ENCODE assay signal across 8 mouse cellular contexts in the genomic region with DNA sequence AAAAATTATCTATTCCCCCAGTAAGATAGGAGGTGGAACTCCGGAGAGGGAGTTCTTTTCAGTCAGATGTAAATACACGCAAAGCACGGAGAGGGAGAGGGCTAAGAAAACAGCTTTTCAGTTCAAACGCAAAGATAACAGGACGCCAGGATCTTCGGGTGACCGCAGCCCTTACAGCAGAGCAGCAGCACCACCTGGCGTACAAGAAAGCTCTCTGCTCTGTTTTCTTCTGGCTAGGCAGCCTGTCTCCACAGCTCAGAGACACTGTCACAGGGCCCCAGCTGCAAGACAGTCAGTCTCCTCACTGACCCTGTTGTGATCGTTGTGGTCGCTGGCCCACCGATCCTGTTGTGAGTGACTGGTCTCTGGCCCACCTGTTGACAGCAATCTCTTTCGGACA. TPM values are rescaled to one million over a fixed set of nuclear protein-coding genes. Genes with fewer than 3 reads are reported as not detected.
DNase-seq lines count a peak whose midpoint lies in the region; ATAC-seq and TF ChIP-seq lines count a peak whose summit lies in the region.

No protein-coding gene starts in this region.

- no peak for TF ChIP-seq POLR2A in brain, embryonic 14.5 days (IDR thresholded peaks at IDR 0.05; ENCODE audit: borderline replicate concordance, extremely low read depth, insufficient read depth, insufficient read length, poor library complexity, severe bottlenecking)

- H3K9me3 ChIP-seq in forebrain, embryonic 11.5 days (ENCODE audit: control insufficient read depth, low read length): no peaks in the 10 kb centered on the region
- H3K9me3 ChIP-seq in heart, embryonic 16.5 days (replicated peaks; ENCODE audit: control insufficient read depth, low read length): no peaks in the 10 kb centered on the region
- no peaks in the 10 kb centered on the region for H3K9me3 ChIP-seq in liver, embryonic 14.5 days (ENCODE audit: control insufficient read depth, low read length)
- H3K9me3 ChIP-seq in neural tube, embryonic 12.5 days: no peaks in the 10 kb centered on the region
- H3K9me3 ChIP-seq in stomach, postnatal 0 days (ENCODE audit: control insufficient read depth, low read length): no peaks in the 10 kb centered on the region

- peak; percentile 65 for DNase-seq in CD4-positive helper T cell, adult 2 months (ENCODE audit: low read depth, low spot score)
- DNase-seq in brain, embryonic 14.5 days (ENCODE audit: low read depth): peak; percentile 91
- DNase-seq in forebrain, embryonic 11.5 days (ENCODE audit: low spot score): peak; percentile 83
- DNase-seq in kidney, postnatal 25 days: peak; percentile 75 to 76
- DNase-seq in liver, embryonic 14.5 days (ENCODE audit: low read depth in 3 of 3, low spot score in 3 of 3): peak; percentile 37
- peak; percentile 71 for DNase-seq in stomach, postnatal 0 days (ENCODE audit: low spot score)

- ATAC-seq in forebrain, embryonic 11.5 days (replicated peaks; ENCODE audit: low FRiP score): 0 out of 2 replicates have a peak, but pooled peaks have one; percentile 44
- peak; percentile 79; the same call in 1 of the 2 replicates for ATAC-seq in heart, embryonic 16.5 days (replicated peaks; ENCODE audit: extremely low read depth, insufficient read depth, low FRiP score)
- ATAC-seq in liver, embryonic 14.5 days (ENCODE audit: insufficient read depth): peak; percentile 59; the same call in 1 of the 2 replicates
- peak; percentile 53; the same call in 1 of the 2 replicates for ATAC-seq in neural tube, embryonic 12.5 days (ENCODE audit: low FRiP score, low read depth)
- ATAC-seq in stomach, postnatal 0 days (ENCODE audit: low FRiP score, low TSS enrichment): peak; percentile 77; the same call in 1 of the 2 replicates

- peak; percentile 97 for TF ChIP-seq CTCF in brain, embryonic 14.5 days (IDR thresholded peaks at IDR 0.05; ENCODE audit: borderline replicate concordance, extremely low read depth, insufficient read depth, insufficient read length)
- peak; percentile 83 for TF ChIP-seq CTCF in liver, embryonic 14.5 days (IDR thresholded peaks at IDR 0.05; ENCODE audit: low read depth)
- TF ChIP-seq CTCF in stomach, postnatal 0 days (IDR thresholded peaks at IDR 0.05; ENCODE audit: low read depth): peak; percentile 93

- H3K36me3 ChIP-seq in forebrain, embryonic 11.5 days (ENCODE audit: control insufficient read depth, insufficient read depth, low read length): no peaks in the 10 kb centered on the region
- H3K36me3 ChIP-seq in heart, embryonic 16.5 days (ENCODE audit: control insufficient read depth, insufficient read depth): no peaks in the 10 kb centered on the region
- H3K36me3 ChIP-seq in liver, embryonic 14.5 days (replicated peaks; ENCODE audit: control insufficient read depth, insufficient read depth, low read depth): no peaks in the 10 kb centered on the region
- no peaks in the 10 kb centered on the region for H3K36me3 ChIP-seq in neural tube, embryonic 12.5 days
- no peaks in the 10 kb centered on the region for H3K36me3 ChIP-seq in stomach, postnatal 0 days (ENCODE audit: control insufficient read depth, insufficient read depth, low read length)

- 2% methylated on average over 12 of the region's 12 CpGs for WGBS in forebrain, embryonic 11.5 days
- WGBS in heart, embryonic 16.5 days: 1% methylated on average over 12 of the region's 12 CpGs
- WGBS in liver, embryonic 14.5 days (ENCODE audit: insufficient replicate concordance): 3% methylated on average over 12 of the region's 12 CpGs
- WGBS in neural tube, embryonic 12.5 days: 2% methylated on average over 12 of the region's 12 CpGs
- WGBS in stomach, postnatal 0 days: 3% methylated on average over 12 of the region's 12 CpGs

- H3K27me3 ChIP-seq in forebrain, embryonic 11.5 days (ENCODE audit: control insufficient read depth, insufficient read depth, low read length): peaks cover 26% of the 10 kb centered on the region
- no peaks in the 10 kb centered on the region; the same call in 1 of the 2 replicates for H3K27me3 ChIP-seq in heart, embryonic 16.5 days (ENCODE audit: control insufficient read depth, insufficient read depth, low read length)
- no peaks in the 10 kb centered on the region for H3K27me3 ChIP-seq in liver, embryonic 14.5 days (ENCODE audit: control insufficient read depth, insufficient read depth, low read length)
- H3K27me3 ChIP-seq in neural tube, embryonic 12.5 days (replicated peaks): peaks cover 17% of the 10 kb centered on the region; the same call in 1 of the 2 replicates
- no peaks in the 10 kb centered on the region for H3K27me3 ChIP-seq in stomach, postnatal 0 days (ENCODE audit: control insufficient read depth, insufficient read depth, low read length)

- peak overlapping the region; percentile 14; the same call in 1 of the 2 replicates for H3K4me3 ChIP-seq in forebrain, embryonic 11.5 days (ENCODE audit: low read depth, low read length)
- peak overlapping the region; percentile 49 for H3K4me3 ChIP-seq in heart, embryonic 16.5 days (ENCODE audit: low read length)
- no peak overlapping the region for H3K4me3 ChIP-seq in liver, embryonic 14.5 days (ENCODE audit: insufficient read depth in 1 of 2, low read depth in 2 of 2, low read length in 2 of 2)
- H3K4me3 ChIP-seq in neural tube, embryonic 12.5 days: no peak overlapping the region; the same call in 1 of the 2 replicates
- peak overlapping the region; percentile 17; the same call in 1 of the 2 replicates for H3K4me3 ChIP-seq in stomach, postnatal 0 days (ENCODE audit: low read depth, low read length)

- peak overlapping the region; percentile 36; the same call in 1 of the 2 replicates for H3K4me2 ChIP-seq in forebrain, embryonic 11.5 days (ENCODE audit: low read depth, low read length, severe bottlenecking)
- H3K4me2 ChIP-seq in heart, embryonic 16.5 days (ENCODE audit: low read depth, low read length): peak overlapping the region; percentile 76
- peak overlapping the region; percentile 46 for H3K4me2 ChIP-seq in liver, embryonic 14.5 days (ENCODE audit: low read depth)
- H3K4me2 ChIP-seq in neural tube, embryonic 12.5 days (replicated peaks): peak overlapping the region; percentile 49
- peak overlapping the region; percentile 50 for H3K4me2 ChIP-seq in stomach, postnatal 0 days (replicated peaks; ENCODE audit: low read depth)

- H3K4me1 ChIP-seq in forebrain, embryonic 11.5 days (replicated peaks; ENCODE audit: control insufficient read depth, insufficient read depth, low read length): 0 out of 2 replicates have a peak, but pooled peaks cover 3% of the 10 kb centered on the region
- peaks cover 5% of the 10 kb centered on the region; the same call in 1 of the 2 replicates for H3K4me1 ChIP-seq in heart, embryonic 16.5 days (ENCODE audit: control insufficient read depth, insufficient read depth, low read length)
- H3K4me1 ChIP-seq in liver, embryonic 14.5 days (replicated peaks; ENCODE audit: control insufficient read depth in 2 of 2, insufficient read depth in 2 of 2, low read length in 1 of 2): peaks cover 0 to 3% of the 10 kb centered on the region in 2 experiments; a peak in 1 of 4 replicates
- H3K4me1 ChIP-seq in neural tube, embryonic 12.5 days: no peaks in the 10 kb centered on the region
- H3K4me1 ChIP-seq in stomach, postnatal 0 days (replicated peaks; ENCODE audit: control insufficient read depth, insufficient read depth): peaks cover 2% of the 10 kb centered on the region; the same call in 1 of the 2 replicates

- no peak overlapping the region for H3K27ac ChIP-seq in forebrain, embryonic 11.5 days (ENCODE audit: low read depth, low read length)
- H3K27ac ChIP-seq in heart, embryonic 16.5 days (ENCODE audit: low read length): no peak overlapping the region
- H3K27ac ChIP-seq in liver, embryonic 14.5 days: no peak overlapping the region
- no peak overlapping the region for H3K27ac ChIP-seq in neural tube, embryonic 12.5 days
- no peak overlapping the region for H3K27ac ChIP-seq in stomach, postnatal 0 days (replicated peaks)

- no peak overlapping the region for H3K9ac ChIP-seq in forebrain, embryonic 11.5 days (ENCODE audit: low read length)
- H3K9ac ChIP-seq in heart, embryonic 16.5 days (ENCODE audit: low read length): peak overlapping the region; percentile 49
- H3K9ac ChIP-seq in liver, embryonic 14.5 days (replicated peaks): no peak overlapping the region
- no peak overlapping the region for H3K9ac ChIP-seq in neural tube, embryonic 12.5 days
- no peak overlapping the region for H3K9ac ChIP-seq in stomach, postnatal 0 days (ENCODE audit: low read length)

- TF ChIP-seq EP300 in liver, embryonic 14.5 days (IDR thresholded peaks at IDR 0.05; ENCODE audit: low read depth): no peak
- TF ChIP-seq EP300 in stomach, postnatal 0 days (optimal IDR thresholded peaks at IDR 0.05): no peak

RNA-seq across cellular contexts. Expression of gene 4930447C04Rik, which starts 36.1 kb away (rescaled TPM):
- polyA plus RNA-seq in brain, embryonic 14.5 days (2012; rRNA removed): 6.3 and 6.7 TPM in 2 replicates
- polyA plus RNA-seq in forebrain, embryonic 11.5 days (2014; fragmentation: Nextera tagmentation; extraction: Ambion mirVana): 2.1 and 2.9 TPM in 2 replicates
- 1.1 and 1.5 TPM in 2 replicates for polyA plus RNA-seq in heart, embryonic 16.5 days (2015; fragmentation: Nextera tagmentation; extraction: Ambion mirVana)
- polyA plus RNA-seq in liver, embryonic 14.5 days (2012; rRNA removed): 0.28 and 0.84 TPM in 2 replicates
- polyA plus RNA-seq in liver, embryonic 14.5 days (2014; fragmentation: Nextera tagmentation; extraction: Ambion mirVana): 0.09 and 0.23 TPM in 2 replicates
- 3.5 and 3.6 TPM in 2 replicates for polyA plus RNA-seq in neural tube, embryonic 12.5 days (2016; fragmentation: Nextera tagmentation; extraction: Ambion mirVana)
- polyA plus RNA-seq in stomach, postnatal 0 days (2015; fragmentation: Nextera tagmentation; extraction: Ambion mirVana): 0.57 and 0.67 TPM in 2 replicates

RNA-seq across cellular contexts. Expression of gene Six6, which starts 37.0 kb away (rescaled TPM):
- 0.74 and 0.98 TPM in 2 replicates for polyA plus RNA-seq in brain, embryonic 14.5 days (2012; rRNA removed)
- 0.19 TPM in 1 of 2 replicates, not detected in the other for polyA plus RNA-seq in forebrain, embryonic 11.5 days (2014; fragmentation: Nextera tagmentation; extraction: Ambion mirVana)
- polyA plus RNA-seq in heart, embryonic 16.5 days (2015; fragmentation: Nextera tagmentation; extraction: Ambion mirVana): not detected in 2 replicates
- polyA plus RNA-seq in liver, embryonic 14.5 days (2012; rRNA removed): not detected in 2 replicates
- not detected in 2 replicates for polyA plus RNA-seq in liver, embryonic 14.5 days (2014; fragmentation: Nextera tagmentation; extraction: Ambion mirVana)
- polyA plus RNA-seq in neural tube, embryonic 12.5 days (2016; fragmentation: Nextera tagmentation; extraction: Ambion mirVana): not detected in 2 replicates
- not detected in 2 replicates for polyA plus RNA-seq in stomach, postnatal 0 days (2015; fragmentation: Nextera tagmentation; extraction: Ambion mirVana)

Comparison
In these comparisons a context has a peak if more than half of its experiments do, and no peak if none do; other contexts are left out.
1. DNase-seq: peak in every context shown above with its lines; median percentile 91 in brain, embryonic 14.5 days; 83 in forebrain, embryonic 11.5 days; 76 in kidney, postnatal 25 days; 71 in stomach, postnatal 0 days; 65 in CD4-positive helper T cell, adult 2 months; 37 in liver, embryonic 14.5 days.
2. H3K4me3 ChIP-seq: peak in forebrain, embryonic 11.5 days (single experiment), heart, embryonic 16.5 days (single experiment) and stomach, postnatal 0 days (single experiment); none in liver, embryonic 14.5 days (0 of 2) and neural tube, embryonic 12.5 days (single experiment).
3. Peak in every context shown above with its lines, with median percentiles within 50 percentile points of each other: CTCF ChIP-seq, ATAC-seq and H3K4me2 ChIP-seq.